Mouse (Mus musculus) megakaryocyte-erythroid progenitor cell, adult 5-6 weeks (primary cell): ENCODE results near the gene 4930516K23Rik. TPM values are rescaled to one million over a fixed set of nuclear protein-coding genes. Genes with fewer than 3 reads are reported as not detected.

Source experiments
- ATAC-seq: replicated peaks from 2 replicates; pipeline ENCODE4 v1.8.0; 2016; ENCODE audit warnings: mild to moderate bottlenecking, inconsistent platforms; ENCODE audit not compliant: severe bottlenecking, poor library complexity, low FRiP score, low TSS enrichment
- total RNA-seq, 2 experiments: library from RNA; stranded (forward) in 1 of 2; stranded (reverse) in 1 of 2; fragments of 200-1000, 215-1000 nt in 1 of 2; fragments of >200 nt in 1 of 2; fragmentation: Nextera tagmentation in 1 of 2; gene quantifications; 2 replicates each; pipeline ENCODE4 v1.2.3; 2014 to 2017

4930516K23Rik gene
- total RNA-seq (2014; fragmentation: Nextera tagmentation) (not detected in 2 replicates), total RNA-seq (2017) (not detected in 2 replicates)

DNA sequence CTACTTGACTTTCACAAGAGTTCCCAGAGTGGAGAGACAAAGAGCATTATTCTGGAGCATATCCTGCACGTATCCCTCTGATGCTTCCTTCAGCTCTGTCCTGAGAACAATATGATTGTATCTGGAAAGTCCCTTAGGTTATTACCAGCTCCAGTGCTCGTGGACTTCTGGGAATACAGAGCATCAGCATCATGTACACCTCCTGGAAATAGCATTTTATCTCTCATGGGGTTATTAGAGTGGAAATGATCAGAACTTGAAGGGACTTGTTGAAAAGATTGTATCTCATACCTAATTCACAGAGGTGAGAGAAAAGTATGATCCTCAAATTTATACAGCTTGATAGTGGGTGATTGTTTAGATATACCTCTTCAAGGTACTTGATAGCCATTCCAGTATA, at the start of gene 4930516K23Rik:
Gene 4930516K23Rik (minus strand): TSS at position 101 of the 400 bp plus-strand sequence.
- ATAC-seq, result no peak

DNA sequence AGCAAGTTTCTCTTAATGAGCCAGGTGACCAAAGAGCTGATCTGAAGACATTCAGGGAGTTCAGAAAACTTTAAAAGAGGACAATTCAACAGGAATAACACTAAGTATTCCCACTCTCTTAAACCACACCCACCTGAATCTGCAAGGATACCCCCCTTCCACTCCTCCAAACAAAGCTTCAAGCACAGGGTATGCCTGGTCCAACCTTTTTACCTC, 43.4 kb upstream of the 4930516K23Rik start, which contains the start of gene Olfr646:
Gene Olfr646 (plus strand): TSS at position 117 of the 216 bp plus-strand sequence.
- no peak for ATAC-seq

DNA sequence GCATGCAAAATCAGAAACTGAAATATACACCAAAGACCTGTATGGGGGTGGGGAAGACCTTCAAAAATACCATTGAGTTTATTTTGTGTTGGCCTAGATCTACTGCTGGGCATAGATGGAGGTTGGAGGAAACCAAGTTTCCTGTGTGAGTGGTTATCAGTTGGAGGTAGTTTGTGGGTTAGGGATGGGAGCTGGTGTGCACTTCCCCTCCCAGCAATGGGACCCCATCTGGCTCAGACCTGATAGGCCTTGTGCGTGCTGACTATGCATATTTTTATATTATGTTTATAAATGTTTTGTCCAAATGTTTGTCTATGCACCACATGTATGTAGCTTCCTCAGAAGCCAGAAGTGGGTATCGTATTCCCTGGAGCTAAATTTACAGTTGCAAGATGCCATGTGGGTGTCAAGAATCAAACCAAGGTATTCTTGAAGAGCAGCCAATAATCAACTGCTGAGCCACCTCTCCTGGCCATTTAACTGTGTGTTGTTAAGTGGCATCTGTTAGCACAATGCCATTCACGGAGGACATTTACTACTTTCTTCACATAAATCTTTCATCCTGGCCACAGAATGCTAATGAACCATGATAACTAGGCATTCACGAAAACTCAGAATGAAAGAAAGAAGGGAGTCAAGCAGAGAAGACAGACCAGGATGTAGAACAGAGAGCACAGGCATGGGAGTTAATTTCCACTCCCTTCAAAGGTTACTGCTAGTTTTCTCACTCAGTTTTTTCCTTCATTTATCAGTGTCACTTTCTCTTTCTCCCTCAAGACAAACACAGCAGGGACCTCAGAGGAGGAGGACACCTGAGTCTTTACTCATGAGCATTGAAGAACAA, 42.9 kb upstream of the 4930516K23Rik start:
- ATAC-seq, result peak; percentile 99

DNA sequence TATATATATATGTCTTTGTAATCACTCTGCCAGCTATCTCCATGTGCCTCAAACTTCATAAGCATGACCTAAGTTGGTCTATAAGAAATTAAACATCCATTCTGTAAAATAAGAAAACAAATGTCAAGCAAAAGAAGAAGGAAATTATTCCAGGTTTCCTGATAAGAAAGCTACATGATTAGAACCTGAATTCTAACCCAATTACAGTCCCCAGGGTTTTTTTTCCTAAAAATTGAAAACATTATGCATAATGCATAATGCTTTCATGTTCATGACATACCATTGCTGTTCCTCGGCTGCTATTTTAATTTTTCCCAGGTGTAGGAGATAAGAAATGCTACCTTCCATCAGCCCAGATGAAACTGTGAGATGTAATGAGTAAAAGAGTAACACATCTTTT, 24.1 kb upstream of the 4930516K23Rik start, which contains the start of gene Olfr645:
Gene Olfr645 (minus strand): TSS at position 101 of the 400 bp plus-strand sequence.
- ATAC-seq, result no peak

DNA sequence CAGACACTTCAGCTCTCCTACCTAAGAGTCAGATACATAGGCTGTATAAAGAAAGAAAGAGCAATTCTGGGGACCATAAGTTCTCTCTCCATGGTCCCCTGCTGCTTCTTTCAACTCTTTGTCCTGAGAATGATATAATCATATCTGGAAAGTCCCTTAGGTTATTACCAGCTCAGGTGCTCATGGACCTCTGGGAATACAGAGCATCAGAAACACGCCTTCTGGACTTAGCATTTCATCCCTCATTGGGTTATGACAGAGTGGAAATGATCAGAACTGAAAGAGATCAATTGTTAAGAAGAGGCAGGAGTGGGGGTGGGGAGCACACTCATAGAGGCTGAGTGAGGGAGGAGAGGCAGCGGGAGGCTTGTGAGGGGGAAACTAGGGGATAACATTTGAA, 10.5 kb upstream of the 4930516K23Rik start, which contains the start of gene Olfr644:
Gene Olfr644 (minus strand): TSS at position 101 of the 400 bp plus-strand sequence.
- ATAC-seq, result no peak

DNA sequence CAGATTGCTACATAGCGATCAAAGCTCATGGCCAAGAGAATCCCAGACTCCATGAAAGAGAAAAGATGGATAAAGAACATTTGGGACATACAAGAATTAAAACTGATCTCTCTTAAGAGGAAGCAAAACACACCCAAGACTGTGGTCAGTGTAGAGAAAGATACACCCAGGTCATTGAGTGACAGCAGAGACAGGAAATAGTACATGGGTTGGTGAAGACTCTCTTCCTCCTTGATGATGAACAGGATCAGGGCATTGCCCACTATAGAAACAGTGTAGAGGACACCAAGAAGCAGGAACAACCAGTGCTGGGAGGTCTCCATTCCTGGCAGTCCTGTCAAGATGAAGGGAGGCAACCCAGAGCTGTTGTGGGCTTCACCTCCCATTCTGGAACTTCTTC, 2.0 kb downstream of the 4930516K23Rik start:
- ATAC-seq, result no peak

DNA sequence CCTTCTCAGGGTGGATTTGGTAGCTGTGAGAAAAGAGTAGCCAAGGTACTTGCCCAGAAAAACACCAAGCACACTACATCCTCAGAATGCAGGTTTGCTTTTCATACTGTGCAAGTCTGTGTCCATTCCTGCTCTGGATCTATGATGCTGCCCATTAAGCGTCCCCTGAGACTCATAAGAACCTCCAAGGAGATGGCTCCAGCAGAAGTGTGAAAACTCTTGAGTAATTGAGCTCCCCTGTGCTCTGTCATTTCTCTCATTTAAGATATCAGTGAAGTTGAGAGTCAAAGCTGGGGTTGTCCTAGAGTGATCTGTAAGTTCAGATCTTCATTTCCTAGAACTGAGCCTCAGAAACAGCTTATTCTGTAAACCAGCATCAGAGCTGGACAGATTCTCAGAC, 8.7 kb downstream of the 4930516K23Rik start, which contains the start of gene Olfr642:
Gene Olfr642 (minus strand): TSS at position 101 of the 400 bp plus-strand sequence.
- no peak for ATAC-seq

DNA sequence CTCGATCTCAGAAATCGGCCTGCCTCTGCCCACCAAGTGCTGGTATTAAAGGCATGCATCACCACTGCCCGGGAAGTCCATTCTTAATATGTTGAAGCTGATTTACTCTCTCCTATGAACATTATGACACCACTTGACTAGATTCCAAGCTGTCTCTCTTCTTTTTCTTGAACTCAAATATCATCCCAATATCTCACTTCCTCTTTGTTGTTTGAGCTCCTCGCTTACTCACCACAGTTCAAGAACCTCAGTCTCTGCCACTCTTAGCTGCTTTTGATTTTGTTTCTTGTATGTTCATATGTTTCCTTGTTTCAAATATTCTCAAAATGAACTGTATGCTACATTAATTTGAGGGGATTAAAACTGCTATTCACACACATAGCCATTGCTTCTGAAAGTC, 10.5 kb downstream of the 4930516K23Rik start:
- ATAC-seq, result no peak

DNA sequence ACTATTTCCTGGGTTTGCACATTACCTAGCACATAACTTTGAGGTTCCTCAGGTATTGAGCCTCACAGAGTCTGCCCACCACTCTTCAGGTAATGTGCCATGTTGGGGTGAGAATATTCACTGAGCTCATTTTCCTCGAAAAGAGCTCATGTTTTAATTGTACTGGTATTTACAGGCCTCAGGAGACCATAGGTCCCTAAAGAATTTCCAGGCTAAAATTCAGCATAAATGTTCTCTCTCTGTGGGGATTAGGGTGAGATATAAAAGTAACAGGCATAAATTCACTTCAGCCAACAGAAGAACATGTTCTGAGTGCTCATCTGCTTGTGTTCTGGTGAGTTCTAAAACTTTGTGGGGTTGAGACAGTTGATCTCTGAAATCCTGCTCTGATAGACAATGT, 26.1 kb downstream of the 4930516K23Rik start, which contains the start of gene Olfr641:
Gene Olfr641 (plus strand): TSS at position 301 of the 400 bp plus-strand sequence.
- ATAC-seq, result no peak

DNA sequence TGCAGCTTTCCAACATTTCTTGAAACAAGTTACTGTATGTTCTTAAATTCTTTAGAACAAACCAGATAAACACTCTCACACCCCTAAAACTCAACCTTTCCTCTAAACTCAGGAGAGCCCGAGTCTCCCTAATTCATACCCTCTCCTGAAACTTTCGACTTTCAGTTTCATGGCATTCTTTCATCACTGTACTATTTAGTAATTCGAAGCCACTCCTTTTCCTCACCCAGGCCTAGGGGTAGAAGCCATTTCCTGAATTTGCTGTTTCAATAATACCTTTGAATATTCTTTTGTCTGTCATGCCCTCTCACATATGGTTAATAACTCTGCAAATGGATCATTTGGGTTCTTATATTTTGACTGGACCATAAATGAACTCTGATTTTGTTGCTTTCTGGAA, 34.3 kb downstream of the 4930516K23Rik start:
- no peak for ATAC-seq

DNA sequence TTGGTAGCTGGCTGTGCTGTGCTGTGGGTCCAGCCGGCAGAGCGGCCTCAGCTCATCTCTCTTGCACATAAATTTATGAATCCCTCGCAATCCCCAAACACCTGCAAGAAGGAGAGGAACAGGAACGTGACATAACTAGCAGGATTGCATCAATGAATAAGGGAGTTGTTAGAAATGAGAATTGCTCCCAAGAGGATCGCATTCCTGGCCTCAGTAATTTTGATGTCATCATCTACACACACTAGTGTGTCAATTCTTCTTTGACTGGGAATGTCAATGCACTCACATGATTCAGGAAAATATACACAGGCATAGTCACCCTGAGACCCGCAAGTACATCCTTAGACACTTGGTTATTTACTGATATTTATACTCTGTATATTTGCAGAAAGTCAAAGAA, 35.8 kb downstream of the 4930516K23Rik start, which contains the start of gene Olfr640:
Gene Olfr640 (minus strand): TSS at position 101 of the 400 bp plus-strand sequence.
- no peak for ATAC-seq

DNA sequence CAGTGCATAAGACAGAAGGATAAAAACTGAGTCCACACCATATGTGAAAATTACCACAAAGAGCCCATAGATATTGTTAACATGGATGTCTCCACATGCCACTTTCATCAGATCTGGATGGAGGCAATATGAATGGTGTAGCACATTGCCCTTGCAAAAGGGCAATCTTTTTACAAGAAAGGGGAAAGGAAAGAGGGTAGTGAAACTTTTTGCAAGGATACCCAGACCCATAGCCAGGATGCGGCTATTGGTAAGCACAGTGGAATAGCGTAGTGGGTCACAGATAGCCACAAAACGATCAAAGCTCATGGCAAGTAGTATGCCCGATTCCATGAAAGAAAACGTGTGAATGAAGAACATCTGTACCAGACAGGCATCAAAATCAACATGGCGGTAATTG, 39.6 kb downstream of the 4930516K23Rik start:
- ATAC-seq, result no peak

DNA sequence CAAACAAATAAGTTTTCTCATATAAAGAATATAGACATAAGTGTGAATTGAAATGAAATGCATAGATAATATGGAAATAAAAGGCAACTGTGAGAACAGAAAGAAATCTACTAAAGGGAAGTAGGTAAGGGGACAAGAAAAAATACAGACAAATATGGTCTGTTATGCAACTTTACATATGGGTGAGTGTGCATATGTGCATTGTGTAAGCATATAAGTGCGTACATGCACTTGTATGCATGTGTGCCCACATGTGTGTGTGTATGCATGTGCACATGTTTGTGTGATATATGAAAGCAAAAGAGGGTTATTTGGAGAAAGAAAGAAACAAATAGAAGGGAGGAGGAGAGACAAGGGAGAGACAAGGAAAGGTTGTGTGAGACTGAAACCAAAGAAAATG, 42.3 kb downstream of the 4930516K23Rik start:
- ATAC-seq, result no peak

DNA sequence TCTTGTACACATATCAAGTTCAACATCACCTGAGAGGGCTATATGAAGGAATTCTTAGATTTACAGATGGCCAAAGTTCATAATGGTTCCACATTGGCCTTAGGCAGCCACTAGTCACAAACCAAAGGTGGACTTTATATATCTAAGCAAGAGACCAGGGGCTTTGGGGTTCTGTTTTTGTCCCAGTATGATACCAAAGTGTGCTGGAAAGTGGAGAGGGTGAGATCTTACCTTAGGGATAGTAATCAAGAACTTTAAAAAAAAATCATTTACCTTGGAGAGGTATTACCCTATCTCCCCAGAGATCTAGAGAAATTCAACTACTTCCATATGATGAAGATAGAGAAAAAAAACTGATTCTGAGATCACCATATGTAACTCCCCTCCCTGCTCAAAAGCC, 44.0 kb downstream of the 4930516K23Rik start, which contains the start of gene Olfr639:
Gene Olfr639 (minus strand): TSS at position 101 of the 400 bp plus-strand sequence.
- no peak for ATAC-seq

Other genes starting within 250 kb of the 4930516K23Rik start
- gene Hbb-bt, start 247.4 kb downstream of the 4930516K23Rik start, total RNA-seq (2014; fragmentation: Nextera tagmentation), result 118 and 169 TPM in 2 replicates
- 10.7 and 57.4 TPM in 2 replicates for gene Hbb-bt, start 247.4 kb downstream of the 4930516K23Rik start, total RNA-seq (2017)
- 149 and 199 TPM in 2 replicates for gene Hbb-bs, start 233.3 kb downstream of the 4930516K23Rik start, total RNA-seq (2014; fragmentation: Nextera tagmentation)
- 20.1 and 148 TPM in 2 replicates for gene Hbb-bs, start 233.3 kb downstream of the 4930516K23Rik start, total RNA-seq (2017)
- not detected in 2 replicates for gene Hbb-bh2, start 220.9 kb downstream of the 4930516K23Rik start, total RNA-seq (2014; fragmentation: Nextera tagmentation)
- gene Hbb-bh2, start 220.9 kb downstream of the 4930516K23Rik start, total RNA-seq (2017), result not detected in 2 replicates
- not detected in 2 replicates for gene Hbb-bh1, start 218.3 kb downstream of the 4930516K23Rik start, total RNA-seq (2014; fragmentation: Nextera tagmentation)
- gene Hbb-bh1, start 218.3 kb downstream of the 4930516K23Rik start, total RNA-seq (2017), result not detected in 2 replicates
- not detected in 2 replicates for gene Hbb-y, start 208.2 kb downstream of the 4930516K23Rik start, total RNA-seq (2014; fragmentation: Nextera tagmentation)
- gene Hbb-y, start 208.2 kb downstream of the 4930516K23Rik start, total RNA-seq (2017), result not detected in 2 replicates
- not detected in 2 replicates for gene Olfr66, start 175.2 kb downstream of the 4930516K23Rik start, total RNA-seq (2014; fragmentation: Nextera tagmentation)
- not detected in 2 replicates for gene Olfr66, start 175.2 kb downstream of the 4930516K23Rik start, total RNA-seq (2017)
- gene Olfr64, start 167.0 kb downstream of the 4930516K23Rik start, total RNA-seq (2014; fragmentation: Nextera tagmentation), result not detected in 2 replicates
- gene Olfr64, start 167.0 kb downstream of the 4930516K23Rik start, total RNA-seq (2017), result not detected in 2 replicates
- gene Olfr65, start 158.0 kb downstream of the 4930516K23Rik start, total RNA-seq (2014; fragmentation: Nextera tagmentation), result not detected in 2 replicates
- not detected in 2 replicates for gene Olfr65, start 158.0 kb downstream of the 4930516K23Rik start, total RNA-seq (2017)
- gene Olfr631, start 132.6 kb downstream of the 4930516K23Rik start, total RNA-seq (2014; fragmentation: Nextera tagmentation), result not detected in 2 replicates
- not detected in 2 replicates for gene Olfr631, start 132.6 kb downstream of the 4930516K23Rik start, total RNA-seq (2017)
- gene Olfr632, start 127.1 kb downstream of the 4930516K23Rik start, total RNA-seq (2014; fragmentation: Nextera tagmentation), result not detected in 2 replicates
- not detected in 2 replicates for gene Olfr632, start 127.1 kb downstream of the 4930516K23Rik start, total RNA-seq (2017)
- gene Olfr633, start 117.0 kb downstream of the 4930516K23Rik start, total RNA-seq (2014; fragmentation: Nextera tagmentation), result not detected in 2 replicates
- not detected in 2 replicates for gene Olfr633, start 117.0 kb downstream of the 4930516K23Rik start, total RNA-seq (2017)
- not detected in 2 replicates for gene Olfr635, start 90.3 kb downstream of the 4930516K23Rik start, total RNA-seq (2014; fragmentation: Nextera tagmentation)
- gene Olfr635, start 90.3 kb downstream of the 4930516K23Rik start, total RNA-seq (2017), result not detected in 2 replicates
- not detected in 2 replicates for gene Olfr638, start 62.7 kb downstream of the 4930516K23Rik start, total RNA-seq (2014; fragmentation: Nextera tagmentation)
- gene Olfr638, start 62.7 kb downstream of the 4930516K23Rik start, total RNA-seq (2017), result not detected in 2 replicates
- gene Olfr639, start 44.1 kb downstream of the 4930516K23Rik start, total RNA-seq (2014; fragmentation: Nextera tagmentation), result not detected in 2 replicates
- gene Olfr639, start 44.1 kb downstream of the 4930516K23Rik start, total RNA-seq (2017), result not detected in 2 replicates
- not detected in 2 replicates for gene Olfr640, start 35.9 kb downstream of the 4930516K23Rik start, total RNA-seq (2014; fragmentation: Nextera tagmentation)
- gene Olfr640, start 35.9 kb downstream of the 4930516K23Rik start, total RNA-seq (2017), result not detected in 2 replicates
- gene Olfr641, start 26.0 kb downstream of the 4930516K23Rik start, total RNA-seq (2014; fragmentation: Nextera tagmentation), result not detected in 2 replicates
- not detected in 2 replicates for gene Olfr641, start 26.0 kb downstream of the 4930516K23Rik start, total RNA-seq (2017)
- not detected in 2 replicates for gene Olfr642, start 8.8 kb downstream of the 4930516K23Rik start, total RNA-seq (2014; fragmentation: Nextera tagmentation)
- not detected in 2 replicates for gene Olfr642, start 8.8 kb downstream of the 4930516K23Rik start, total RNA-seq (2017)
- gene Olfr644, start 10.4 kb upstream of the 4930516K23Rik start, total RNA-seq (2014; fragmentation: Nextera tagmentation), result not detected in 2 replicates
- not detected in 2 replicates for gene Olfr644, start 10.4 kb upstream of the 4930516K23Rik start, total RNA-seq (2017)
- gene Olfr645, start 24.0 kb upstream of the 4930516K23Rik start, total RNA-seq (2014; fragmentation: Nextera tagmentation), result not detected in 2 replicates
- gene Olfr645, start 24.0 kb upstream of the 4930516K23Rik start, total RNA-seq (2017), result not detected in 2 replicates
- not detected in 2 replicates for gene Olfr646, start 43.4 kb upstream of the 4930516K23Rik start, total RNA-seq (2014; fragmentation: Nextera tagmentation)
- not detected in 2 replicates for gene Olfr646, start 43.4 kb upstream of the 4930516K23Rik start, total RNA-seq (2017)
- gene Ubqln5, start 68.4 kb upstream of the 4930516K23Rik start, total RNA-seq (2014; fragmentation: Nextera tagmentation), result not detected in 2 replicates
- not detected in 2 replicates for gene Ubqln5, start 68.4 kb upstream of the 4930516K23Rik start, total RNA-seq (2017)
- not detected in 2 replicates for gene Olfr643, start 76.0 kb upstream of the 4930516K23Rik start, total RNA-seq (2014; fragmentation: Nextera tagmentation)
- not detected in 2 replicates for gene Olfr643, start 76.0 kb upstream of the 4930516K23Rik start, total RNA-seq (2017)
- gene Ubqln3, start 81.8 kb upstream of the 4930516K23Rik start, total RNA-seq (2014; fragmentation: Nextera tagmentation), result not detected in 2 replicates
- gene Ubqln3, start 81.8 kb upstream of the 4930516K23Rik start, total RNA-seq (2017), result not detected in 2 replicates
- gene Ubqlnl, start 89.1 kb upstream of the 4930516K23Rik start, total RNA-seq (2014; fragmentation: Nextera tagmentation), result not detected in 2 replicates
- not detected in 2 replicates for gene Ubqlnl, start 89.1 kb upstream of the 4930516K23Rik start, total RNA-seq (2017)
- gene Olfm5, start 103.4 kb upstream of the 4930516K23Rik start, total RNA-seq (2014; fragmentation: Nextera tagmentation), result not detected in 2 replicates
- not detected in 2 replicates for gene Olfm5, start 103.4 kb upstream of the 4930516K23Rik start, total RNA-seq (2017)
- gene Olfr648, start 121.9 kb upstream of the 4930516K23Rik start, total RNA-seq (2014; fragmentation: Nextera tagmentation), result 0.92 TPM in 1 of 2 replicates, not detected in the other
- not detected in 2 replicates for gene Olfr648, start 121.9 kb upstream of the 4930516K23Rik start, total RNA-seq (2017)
- not detected in 2 replicates for gene Olfr649, start 134.5 kb upstream of the 4930516K23Rik start, total RNA-seq (2014; fragmentation: Nextera tagmentation)
- gene Olfr649, start 134.5 kb upstream of the 4930516K23Rik start, total RNA-seq (2017), result not detected in 2 replicates
- 0.55 and 0.99 TPM in 2 replicates for gene Trim6, start 157.3 kb upstream of the 4930516K23Rik start, total RNA-seq (2014; fragmentation: Nextera tagmentation)
- gene Trim6, start 157.3 kb upstream of the 4930516K23Rik start, total RNA-seq (2017), result 0.50 TPM in 1 of 2 replicates, not detected in the other
- 7.6 and 21.4 TPM in 2 replicates for gene Trim34a, start 183.0 kb upstream of the 4930516K23Rik start, total RNA-seq (2014; fragmentation: Nextera tagmentation)
- gene Trim34a, start 183.0 kb upstream of the 4930516K23Rik start, total RNA-seq (2017), result 10.9 and 21.9 TPM in 2 replicates
- 3.0 and 4.3 TPM in 2 replicates for gene Trim5, start 226.6 kb upstream of the 4930516K23Rik start, total RNA-seq (2014; fragmentation: Nextera tagmentation)
- 2.8 and 4.8 TPM in 2 replicates for gene Trim5, start 226.6 kb upstream of the 4930516K23Rik start, total RNA-seq (2017)